Comparison of ENCODE assay signal across 8 mouse cellular contexts in the genomic region with DNA sequence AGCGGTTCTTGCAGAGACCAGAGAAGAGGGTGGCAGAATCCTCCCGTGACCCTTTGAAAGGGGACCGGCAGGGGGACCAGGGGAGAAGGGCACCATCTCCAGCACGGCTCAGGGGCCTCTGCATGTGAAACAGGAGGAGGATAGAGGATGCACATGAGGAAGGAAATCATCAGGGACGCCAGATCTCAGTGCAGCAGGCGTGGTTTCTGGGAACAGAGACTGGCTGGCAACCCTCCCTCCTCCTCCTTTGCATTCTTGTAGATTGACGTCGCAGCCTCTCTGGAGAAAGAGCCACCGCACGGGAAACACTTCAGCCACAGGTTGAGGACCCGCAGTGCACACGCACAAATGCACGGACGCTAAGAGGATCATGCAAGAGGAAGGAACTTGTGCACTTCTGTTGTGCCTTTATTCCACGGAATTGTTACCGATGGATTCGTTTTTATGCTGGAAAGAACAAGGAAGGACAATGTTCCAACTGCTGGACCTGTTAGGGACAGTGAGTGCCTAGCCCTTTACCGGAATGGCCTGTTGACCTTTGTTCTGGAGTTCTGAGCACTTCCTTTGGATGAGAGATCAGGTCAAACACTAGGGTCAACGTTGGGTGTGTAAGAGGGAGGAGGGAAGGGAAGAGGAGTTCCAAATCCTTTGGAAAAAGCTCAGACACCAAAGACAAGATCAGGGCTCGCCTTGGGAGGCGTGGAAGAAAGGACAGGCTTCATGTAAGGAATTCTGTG. TPM values are rescaled to one million over a fixed set of nuclear protein-coding genes. Genes with fewer than 3 reads are reported as not detected.
DNase-seq lines count a peak whose midpoint lies in the region; ATAC-seq and TF ChIP-seq lines count a peak whose summit lies in the region.

No protein-coding gene starts in this region.

- H3K27me3 ChIP-seq in hindbrain, embryonic 15.5 days: no peaks in the 10 kb centered on the region
- H3K27me3 ChIP-seq in hindbrain, embryonic 11.5 days (ENCODE audit: control insufficient read depth, insufficient read depth, low read length): no peaks in the 10 kb centered on the region
- H3K27me3 ChIP-seq in liver, embryonic 11.5 days (replicated peaks; ENCODE audit: control insufficient read depth, insufficient read depth, low read length): no peaks in the 10 kb centered on the region
- H3K27me3 ChIP-seq in small intestine, adult 2 months (ENCODE audit: control insufficient read depth, insufficient read depth, low read length): no peaks in the 10 kb centered on the region

- WGBS in hindbrain, embryonic 15.5 days: 44% methylated on average over 21 of the region's 21 CpGs
- WGBS in hindbrain, embryonic 11.5 days: 46% methylated on average over 21 of the region's 21 CpGs
- 24% methylated on average over 21 of the region's 21 CpGs for WGBS in liver, embryonic 11.5 days
- 13% methylated on average over 21 of the region's 21 CpGs for WGBS in small intestine, adult 2 months

- no peak; the same call in 1 of the 2 replicates for TF ChIP-seq POLR2A in small intestine, adult 2 months (IDR thresholded peaks at IDR 0.05; ENCODE audit: low read depth, low read length)

- H3K9me3 ChIP-seq in hindbrain, embryonic 15.5 days: no peaks in the 10 kb centered on the region
- no peaks in the 10 kb centered on the region for H3K9me3 ChIP-seq in hindbrain, embryonic 11.5 days (ENCODE audit: control insufficient read depth, low read length)
- H3K9me3 ChIP-seq in liver, embryonic 11.5 days (ENCODE audit: control insufficient read depth, low read length): no peaks in the 10 kb centered on the region

- 0 out of 2 replicates have a peak overlapping the region, but pooled peaks have one; percentile 20 for H3K4me2 ChIP-seq in hindbrain, embryonic 15.5 days
- no peak overlapping the region for H3K4me2 ChIP-seq in hindbrain, embryonic 11.5 days (replicated peaks; ENCODE audit: low read depth, low read length)
- H3K4me2 ChIP-seq in liver, embryonic 11.5 days: peak overlapping the region; percentile 3

- intact Hi-C loops in left cerebral cortex, postnatal 25 days (cut with DNase I): no loop called here

- TF ChIP-seq CTCF in small intestine, adult 2 months (IDR thresholded peaks at IDR 0.05; ENCODE audit: extremely low read depth, insufficient read length, insufficient replicate concordance, low read depth, low read length): 0 out of 2 replicates have a peak, but pooled peaks have one; percentile 6

- H3K4me3 ChIP-seq in hindbrain, embryonic 15.5 days: no peak overlapping the region
- no peak overlapping the region for H3K4me3 ChIP-seq in hindbrain, embryonic 11.5 days (ENCODE audit: low read depth, low read length)
- no peak overlapping the region for H3K4me3 ChIP-seq in liver, embryonic 11.5 days (ENCODE audit: low read depth, low read length)
- H3K4me3 ChIP-seq in small intestine, adult 2 months (ENCODE audit: low read depth, low read length): peak overlapping the region; percentile 53

- no peak for DNase-seq in hindbrain, embryonic 11.5 days (ENCODE audit: low spot score)
- DNase-seq in embryo, embryonic 11 days: peak; percentile 65
- DNase-seq in heart, postnatal 4 days: peak; percentile 63
- no peak for DNase-seq in liver, embryonic 11.5 days (ENCODE audit: low spot score)
- no peak for DNase-seq in left cerebral cortex, postnatal 25 days (ENCODE audit: low spot score in 2 of 2)
- no peak for DNase-seq in spleen, adult 18-20 months

- H3K4me1 ChIP-seq in hindbrain, embryonic 15.5 days (replicated peaks): no peaks in the 10 kb centered on the region
- no peaks in the 10 kb centered on the region; the same call in 1 of the 2 replicates for H3K4me1 ChIP-seq in hindbrain, embryonic 11.5 days (replicated peaks; ENCODE audit: control insufficient read depth, insufficient read depth, low read length)
- peaks cover 20% of the 10 kb centered on the region for H3K4me1 ChIP-seq in liver, embryonic 11.5 days (replicated peaks; ENCODE audit: control insufficient read depth, insufficient read depth, low read length)
- H3K4me1 ChIP-seq in small intestine, adult 2 months (ENCODE audit: control insufficient read depth, insufficient read depth, insufficient read length, low read length): peaks cover 25% of the 10 kb centered on the region

- ATAC-seq in hindbrain, embryonic 15.5 days (ENCODE audit: low FRiP score, low read depth): no peak
- ATAC-seq in hindbrain, embryonic 11.5 days (ENCODE audit: low FRiP score): no peak
- peak; percentile 58 for ATAC-seq in liver, embryonic 11.5 days (replicated peaks; ENCODE audit: low FRiP score)

- H3K27ac ChIP-seq in hindbrain, embryonic 15.5 days (replicated peaks): no peak overlapping the region
- no peak overlapping the region for H3K27ac ChIP-seq in hindbrain, embryonic 11.5 days (ENCODE audit: low read depth, low read length)
- H3K27ac ChIP-seq in liver, embryonic 11.5 days (ENCODE audit: low read depth, low read length): peak overlapping the region; percentile 46
- H3K27ac ChIP-seq in small intestine, adult 2 months (ENCODE audit: insufficient read depth, low read depth, low read length): peak overlapping the region; percentile 97

- H3K36me3 ChIP-seq in hindbrain, embryonic 15.5 days: no peaks in the 10 kb centered on the region
- no peaks in the 10 kb centered on the region for H3K36me3 ChIP-seq in hindbrain, embryonic 11.5 days (ENCODE audit: control insufficient read depth, insufficient read depth, low read length)
- no peaks in the 10 kb centered on the region for H3K36me3 ChIP-seq in liver, embryonic 11.5 days (ENCODE audit: control insufficient read depth, insufficient read depth, low read length)
- H3K36me3 ChIP-seq in small intestine, adult 2 months (ENCODE audit: control insufficient read depth, insufficient read depth, low read length): no peaks in the 10 kb centered on the region

- no peak overlapping the region for H3K9ac ChIP-seq in hindbrain, embryonic 15.5 days
- H3K9ac ChIP-seq in hindbrain, embryonic 11.5 days (ENCODE audit: low read depth, low read length): no peak overlapping the region
- H3K9ac ChIP-seq in liver, embryonic 11.5 days (ENCODE audit: low read depth, low read length): no peak overlapping the region

RNA-seq across cellular contexts. Expression of a gene that starts 19.9 kb away (rescaled TPM):
- 57.6 and 63.6 TPM in 2 replicates for polyA plus RNA-seq in hindbrain, embryonic 15.5 days (2015; fragmentation: Nextera tagmentation; extraction: Ambion mirVana)
- 62.4 and 63.7 TPM in 2 replicates for polyA plus RNA-seq in hindbrain, embryonic 11.5 days (2014; fragmentation: Nextera tagmentation; extraction: Ambion mirVana)
- total RNA-seq in heart, postnatal 4 days (2021): 10 to 100 TPM; 65.1 to 68.9 TPM
- polyA plus RNA-seq in liver, embryonic 11.5 days (2014; fragmentation: Nextera tagmentation; extraction: Ambion mirVana): 56.9 and 63.2 TPM in 2 replicates
- 10.7 and 13.5 TPM in 2 replicates for polyA plus RNA-seq in small intestine, adult 2 months (2012; rRNA removed)
- 10 to 100 TPM; 35.3 to 37.9 TPM for total RNA-seq in left cerebral cortex, postnatal 25 days (2021)

RNA-seq across cellular contexts. Expression of a gene that starts 35.7 kb away (rescaled TPM):
- polyA plus RNA-seq in hindbrain, embryonic 15.5 days (2015; fragmentation: Nextera tagmentation; extraction: Ambion mirVana): 242 and 258 TPM in 2 replicates
- polyA plus RNA-seq in hindbrain, embryonic 11.5 days (2014; fragmentation: Nextera tagmentation; extraction: Ambion mirVana): 277 and 302 TPM in 2 replicates
- 100 to 1,000 TPM; 157 to 172 TPM for total RNA-seq in heart, postnatal 4 days (2021)
- 314 and 321 TPM in 2 replicates for polyA plus RNA-seq in liver, embryonic 11.5 days (2014; fragmentation: Nextera tagmentation; extraction: Ambion mirVana)
- 2.9 and 4.1 TPM in 2 replicates for polyA plus RNA-seq in small intestine, adult 2 months (2012; rRNA removed)
- total RNA-seq in left cerebral cortex, postnatal 25 days (2021): 10 to 100 TPM; 89.2 to 93.5 TPM

RNA-seq across cellular contexts. Expression of a gene that starts 35.8 kb away (rescaled TPM):
- polyA plus RNA-seq in hindbrain, embryonic 15.5 days (2015; fragmentation: Nextera tagmentation; extraction: Ambion mirVana): 36.6 and 37.5 TPM in 2 replicates
- 43.5 and 56.0 TPM in 2 replicates for polyA plus RNA-seq in hindbrain, embryonic 11.5 days (2014; fragmentation: Nextera tagmentation; extraction: Ambion mirVana)
- total RNA-seq in heart, postnatal 4 days (2021): 10 to 100 TPM; 14.9 to 15.6 TPM
- 56.5 and 64.9 TPM in 2 replicates for polyA plus RNA-seq in liver, embryonic 11.5 days (2014; fragmentation: Nextera tagmentation; extraction: Ambion mirVana)
- polyA plus RNA-seq in small intestine, adult 2 months (2012; rRNA removed): 5.7 and 6.0 TPM in 2 replicates
- total RNA-seq in left cerebral cortex, postnatal 25 days (2021): 10 to 100 TPM; 16.5 to 16.8 TPM

Comparison
In these comparisons a context has a peak if more than half of its experiments do, and no peak if none do; other contexts are left out.
1. H3K27ac ChIP-seq: peak in liver, embryonic 11.5 days (single experiment) and small intestine, adult 2 months (single experiment); none in hindbrain, embryonic 15.5 days (single experiment) and hindbrain, embryonic 11.5 days (single experiment).
2. DNase-seq: peak in embryo, embryonic 11 days (single experiment) and heart, postnatal 4 days (single experiment); none in hindbrain, embryonic 11.5 days (single experiment), liver, embryonic 11.5 days (single experiment), left cerebral cortex, postnatal 25 days (0 of 2) and spleen, adult 18-20 months (0 of 2).
3. RNA of a gene that starts 35.7 kb away (polyA plus RNA-seq): 314 to 321 TPM in liver, embryonic 11.5 days, 277 to 302 TPM in hindbrain, embryonic 11.5 days and 242 to 258 TPM in hindbrain, embryonic 15.5 days; 2.9 to 4.1 TPM in small intestine, adult 2 months; every median in the first group is over 10 times any median in the second.